Mouse (Mus musculus) left cerebral cortex, adult 2 months (tissue): ENCODE data around the gene Dram1. TPM values are rescaled to one million over a fixed set of nuclear protein-coding genes. Genes with fewer than 3 reads are reported as not detected.

Experiments
- DNase-seq, 2 experiments: peaks; one replicate each; pipeline ENCODE4 v3.0.0; 2021 to 2022; ENCODE audit warnings: low spot score in 2 of 2, mixed read lengths in 1 of 2; ENCODE audit errors: extremely low spot score in 1 of 2
- H3K27ac ChIP-seq: fragments of 200-600 bp; 2 replicates; pipeline ENCODE4 v1.8.1; 2022
- H3K4me3 ChIP-seq: fragments of 200-600 bp; 2 replicates; pipeline ENCODE4 v1.8.1; 2022
- CTCF ChIP-seq: fragments of 200-600 bp; IDR thresholded peaks from 2 replicates; pipeline ENCODE4 v1.8.1; 2022; ENCODE audit warnings: antibody characterized with exemption, mild to moderate bottlenecking, moderate library complexity
- intact Hi-C: fragments of 180-260 bp; cut with DNase I; formaldehyde crosslinking; loops from one replicate; pipeline ENCODE4 v1.15.1; 2025
- long read RNA-seq, 2 experiments: library from polyadenylated mRNA; stranded (forward); transcript quantifications; one replicate each; pipeline ENCODE4 v2.0.0; 2021; ENCODE audit warnings: borderline mapping rate in 2 of 2
- total RNA-seq, 2 experiments: library from RNA; stranded (reverse); gene quantifications; 2 replicates each; pipeline ENCODE4 v1.2.3; 2021

The Dram1 gene
- 1 to 10 TPM; 1.1 to 1.2 TPM for total RNA-seq
- long read RNA-seq, experiment 1 = 0 reads
- long read RNA-seq, experiment 2, partial matches to known transcripts = 0 of 2 reads
- long read RNA-seq, experiment 2, other reads (novel, unspliced or antisense) = 2 of 2 reads

DNA sequence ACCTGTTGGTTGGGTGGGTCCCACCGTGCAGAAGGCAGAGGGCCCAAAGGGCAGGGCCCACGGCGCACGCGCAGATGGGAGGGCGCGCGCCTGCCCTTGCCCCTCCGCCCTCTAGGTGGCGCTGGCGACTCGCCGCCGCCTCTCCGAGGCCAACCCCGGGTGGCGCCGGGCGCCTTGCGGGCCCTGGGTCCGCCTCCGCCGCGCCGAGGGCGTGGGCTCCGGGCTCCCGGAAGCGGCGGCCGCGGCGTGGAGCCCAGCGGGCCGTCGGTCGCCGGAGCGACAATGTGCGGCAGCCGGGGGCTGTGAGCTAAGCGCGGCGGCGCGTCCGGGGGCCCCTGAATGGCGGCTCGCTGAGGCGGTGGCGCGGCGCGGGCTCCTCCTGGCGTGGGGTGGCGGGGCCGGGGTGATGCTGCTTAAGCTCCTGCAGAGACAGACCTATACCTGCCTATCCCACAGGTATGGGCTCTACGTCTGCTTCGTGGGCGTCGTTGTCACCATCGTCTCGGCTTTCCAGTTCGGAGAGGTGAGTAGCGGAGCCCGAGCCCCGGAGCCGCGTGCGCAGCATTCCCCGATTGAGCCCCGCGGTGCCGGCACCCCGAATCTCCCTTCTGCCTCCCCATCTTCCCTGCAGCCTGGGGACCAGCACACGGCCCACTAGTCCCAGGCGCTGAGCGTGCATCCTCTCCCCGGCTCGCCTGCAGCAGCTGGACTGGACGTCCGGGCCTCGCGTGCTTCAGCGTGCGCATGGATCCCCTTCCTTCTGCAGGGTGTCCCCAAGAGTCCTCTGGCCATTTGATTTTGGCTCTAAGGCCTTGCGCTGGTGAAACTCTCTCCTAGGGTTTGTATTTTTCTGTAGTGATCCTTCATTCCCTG, at the start of gene Dram1, which contains the start of gene Gnptab:
TSS of gene Dram1 (minus strand) at position 68 of the 873 bp plus-strand sequence.
TSS of gene Gnptab (plus strand) at position 120 of the 873 bp plus-strand sequence.
- peak; percentile 90 for TF ChIP-seq CTCF
- intact Hi-C loops = loop anchor here (1.0 to 2.0 kb wide), 4 partner anchors 43 to 352 kb away; partner anchors contain the start of gene Arl1
- Histone ChIP-seq H3K4me3 (peak within 1 kb of the TSS; percentile 95), H3K27ac (peak within 1 kb of the TSS; percentile 92)
- peak; percentile 85 to 95 for DNase-seq

DNA sequence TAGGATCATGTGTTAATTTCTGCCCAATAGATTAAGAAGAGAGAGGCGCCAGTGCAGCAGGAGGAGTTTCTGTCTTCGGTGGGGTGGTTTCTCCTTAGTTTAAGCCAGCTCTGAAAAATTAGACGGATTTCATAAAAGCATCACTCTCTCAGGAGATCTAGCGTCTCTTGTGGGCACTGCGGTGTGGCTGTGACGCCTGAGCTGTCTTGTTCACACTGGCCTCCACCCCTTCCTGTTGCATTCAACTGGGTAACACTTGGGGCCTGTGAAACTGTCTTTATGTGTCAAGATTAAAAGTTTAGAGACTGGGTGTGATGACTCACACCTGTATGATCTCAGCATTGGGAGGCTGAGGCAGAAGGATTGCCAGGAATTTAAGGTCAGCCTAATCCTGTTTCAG, 49.1 kb upstream of the Dram1 start:
- no peak for DNase-seq
- intact Hi-C loops = no loop called here
- no peak overlapping the region for H3K4me3 ChIP-seq
- TF ChIP-seq CTCF = no peak
- no peak overlapping the region for H3K27ac ChIP-seq

DNA sequence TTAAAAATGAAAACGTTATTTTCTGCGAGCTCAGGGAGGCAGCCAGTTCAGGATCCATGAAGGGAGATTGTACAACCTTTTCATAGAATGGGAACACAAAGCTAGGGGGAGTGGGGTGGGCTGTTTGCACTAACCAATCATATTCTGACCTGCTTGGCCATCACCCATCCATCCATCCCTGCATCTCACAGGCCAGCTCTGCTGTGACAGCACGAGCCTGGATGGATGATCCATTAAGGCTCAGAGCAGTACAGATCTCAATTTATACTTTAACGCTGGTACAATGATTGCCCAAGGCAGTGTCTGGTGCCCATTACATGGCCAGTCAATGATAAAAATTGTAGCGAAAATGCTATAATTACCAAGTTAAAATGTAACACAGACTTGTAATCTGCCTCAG, 48.0 kb upstream of the Dram1 start:
- no peak overlapping the region for H3K27ac ChIP-seq
- no peak for DNase-seq
- no peak for TF ChIP-seq CTCF
- intact Hi-C loops = loop anchor here (1.0 kb wide), 1 partner anchor 48 kb away; the partner anchor contains the start of genes Dram1 and Gnptab
- no peak overlapping the region for H3K4me3 ChIP-seq

DNA sequence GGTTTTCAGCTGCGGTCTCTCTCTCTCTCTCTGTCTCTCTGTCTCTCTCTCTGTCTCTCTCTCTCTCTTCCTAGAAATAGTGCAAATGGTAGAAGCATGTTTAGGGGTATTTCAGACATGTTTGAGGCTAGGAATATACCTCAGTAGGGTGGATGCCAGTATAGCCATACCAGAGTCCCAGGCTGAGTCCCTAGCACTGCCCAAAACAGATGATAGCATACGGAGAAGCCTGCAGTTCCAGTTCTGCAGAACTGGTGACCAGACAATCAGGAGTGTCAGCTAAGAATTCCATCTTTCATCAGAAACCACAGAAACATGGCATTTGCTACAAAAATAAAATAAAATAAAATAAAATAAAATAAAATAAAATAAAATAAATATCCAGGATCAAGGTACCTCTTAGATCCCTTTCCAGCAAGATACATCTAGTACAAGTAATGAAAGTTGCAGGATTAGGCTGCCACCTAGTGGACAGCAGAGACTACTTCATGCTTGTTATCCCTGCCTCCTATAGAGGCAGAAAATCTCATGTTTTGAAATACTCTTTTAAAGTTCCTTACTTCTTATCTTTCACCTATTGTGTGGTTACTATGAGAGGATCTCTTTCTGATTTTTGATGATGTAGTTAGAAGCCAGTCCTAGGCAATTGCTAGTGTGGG, 47.4 kb upstream of the Dram1 start:
- DNase-seq = peak; percentile 45 to 51
- no peak overlapping the region for H3K4me3 ChIP-seq
- intact Hi-C loops = loop anchor here (1.0 kb wide), 1 partner anchor 47 kb away; the partner anchor contains the start of genes Dram1 and Gnptab
- H3K27ac ChIP-seq = no peak overlapping the region
- TF ChIP-seq CTCF = peak; percentile 94

DNA sequence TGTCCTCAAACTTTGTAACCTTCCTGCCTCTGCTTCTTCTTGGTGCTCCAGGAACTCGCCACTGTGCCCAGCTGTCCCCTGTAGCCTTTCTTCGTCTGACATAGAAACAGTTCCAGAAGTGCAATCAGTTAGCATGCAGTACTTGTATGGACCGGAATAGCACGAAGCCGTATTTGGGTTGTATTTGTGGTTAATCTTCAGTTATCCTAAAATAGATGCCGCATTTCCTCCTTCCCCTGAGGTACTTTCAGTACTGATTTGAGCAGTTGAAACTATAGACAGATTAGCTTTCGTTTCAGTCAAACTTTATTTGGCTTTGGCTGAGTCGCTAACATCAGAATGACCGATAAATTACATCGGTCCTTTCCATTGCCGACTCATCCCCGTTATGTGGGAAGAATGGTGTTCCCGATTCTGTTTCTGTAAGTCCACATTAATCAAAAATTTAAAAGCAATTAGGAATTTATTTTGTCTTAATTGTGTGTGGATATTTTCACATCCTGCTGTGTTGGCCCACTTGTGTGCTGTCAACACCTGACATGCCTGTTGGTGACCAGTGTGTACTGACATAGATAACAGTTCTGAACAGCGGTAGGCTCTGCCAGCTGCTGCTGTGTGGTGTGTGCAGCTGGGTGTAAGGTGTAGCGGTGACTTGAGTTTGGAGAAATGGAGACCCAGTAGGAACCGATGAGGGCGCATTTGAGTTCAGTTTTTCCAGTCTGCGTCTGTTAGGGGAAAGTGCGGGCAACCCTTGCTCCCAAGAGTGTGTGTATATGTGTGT, 42.0 kb upstream of the Dram1 start:
- no peak for TF ChIP-seq CTCF
- H3K4me3 ChIP-seq = no peak overlapping the region
- H3K27ac ChIP-seq = no peak overlapping the region
- intact Hi-C loops = no loop called here
- no peak for DNase-seq

DNA sequence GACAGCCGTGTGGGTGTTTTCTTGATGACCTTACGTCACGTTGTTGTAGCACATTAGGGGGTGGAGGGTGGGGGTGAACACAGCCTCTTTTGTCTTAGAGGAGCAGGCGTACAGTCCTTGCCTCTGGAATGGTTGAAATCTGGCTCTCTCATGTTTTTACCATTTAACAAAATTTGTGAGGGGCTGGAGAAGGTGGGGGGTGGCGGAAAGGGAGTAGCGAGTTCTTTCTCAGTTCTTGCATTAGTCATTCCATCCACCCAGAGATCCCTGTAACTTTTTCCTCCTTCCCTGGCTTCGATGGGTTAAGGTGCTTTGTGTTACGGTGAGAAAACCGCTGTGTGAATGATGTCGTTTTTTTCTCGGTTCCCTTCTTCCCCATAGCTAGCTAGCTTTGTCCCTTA, 41.3 kb upstream of the Dram1 start:
- DNase-seq = no peak
- no peak for TF ChIP-seq CTCF
- intact Hi-C loops = no loop called here
- Histone ChIP-seq H3K4me3 (no peak overlapping the region), H3K27ac (no peak overlapping the region)

DNA sequence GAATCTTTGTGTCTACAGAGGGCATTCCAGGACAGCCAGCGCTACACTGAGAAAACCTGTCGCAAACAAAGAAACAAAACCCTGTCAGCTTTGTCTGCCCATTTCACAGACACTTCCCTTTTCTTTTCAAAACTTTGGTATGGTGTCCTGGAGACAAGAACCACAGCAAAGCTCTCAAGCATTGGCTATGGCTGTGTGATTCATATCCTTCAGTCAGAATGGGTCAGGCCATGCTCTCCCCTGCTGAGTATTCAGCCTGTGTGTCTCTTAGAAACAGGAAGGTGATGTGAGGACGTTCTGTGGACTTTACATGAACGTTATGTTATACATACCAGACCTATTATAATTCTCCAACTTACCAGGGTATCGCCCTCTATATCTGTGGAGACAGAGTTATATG, 38.8 kb upstream of the Dram1 start:
- no peak overlapping the region for H3K27ac ChIP-seq
- intact Hi-C loops = no loop called here
- H3K4me3 ChIP-seq = no peak overlapping the region
- no peak for TF ChIP-seq CTCF
- no peak for DNase-seq

DNA sequence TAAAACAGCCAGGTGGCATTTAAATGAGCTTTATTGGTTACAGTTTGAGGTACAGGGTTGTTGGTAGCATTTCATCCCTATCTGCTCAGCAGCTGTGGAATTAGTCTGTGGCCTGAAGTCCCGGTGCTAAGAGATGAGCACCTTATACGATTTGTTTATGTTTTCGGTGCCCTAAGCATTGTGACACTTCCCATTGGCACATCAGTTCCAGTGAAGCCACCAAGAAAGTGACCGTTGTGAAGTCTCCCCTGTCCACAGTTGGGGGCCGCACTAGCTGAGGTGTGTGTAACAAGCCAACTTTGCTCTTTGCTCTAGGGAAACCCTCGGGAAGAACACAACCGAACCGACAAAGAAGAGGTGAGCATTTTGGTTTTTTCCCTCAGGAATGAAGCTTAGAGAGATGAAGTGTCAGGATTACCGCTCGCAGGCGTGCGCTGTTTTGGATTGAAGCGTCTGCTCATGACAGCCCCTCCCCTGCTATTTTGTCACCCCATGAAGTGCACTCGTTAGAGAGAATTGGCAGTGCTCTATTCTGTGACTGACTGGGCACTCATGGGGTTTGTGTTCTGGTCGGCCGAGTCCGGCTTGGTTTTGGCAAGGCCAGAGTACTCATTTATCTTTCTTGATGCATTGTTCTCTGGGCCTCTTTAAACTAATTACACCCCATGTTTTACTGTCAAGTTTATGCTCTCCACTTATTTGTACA, 33.6 kb upstream of the Dram1 start:
- no peak overlapping the region for H3K4me3 ChIP-seq
- no peak for TF ChIP-seq CTCF
- no peak overlapping the region for H3K27ac ChIP-seq
- DNase-seq = no peak
- intact Hi-C loops = no loop called here

DNA sequence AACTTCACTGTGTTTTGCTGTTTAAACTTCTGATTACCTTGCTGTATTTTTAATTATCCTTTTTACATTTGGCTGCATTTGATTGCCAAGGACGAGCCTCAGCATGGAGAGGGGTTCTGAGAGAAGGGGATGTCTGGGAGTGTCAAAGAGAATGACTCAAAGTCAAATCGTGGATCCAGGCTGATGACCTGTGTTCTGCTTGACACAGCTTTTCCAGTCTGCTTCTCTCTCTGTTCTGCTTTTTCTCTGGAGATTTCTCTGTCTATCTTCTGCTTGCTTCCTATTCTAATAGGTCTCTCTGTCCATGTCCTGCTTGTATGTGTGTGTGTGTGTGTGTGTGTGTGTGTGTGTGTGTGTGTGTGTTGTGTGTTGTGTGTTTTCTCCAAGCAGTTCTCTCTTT, 30.9 kb upstream of the Dram1 start:
- H3K4me3 ChIP-seq = no peak overlapping the region
- DNase-seq = no peak
- intact Hi-C loops = no loop called here
- H3K27ac ChIP-seq = no peak overlapping the region
- no peak for TF ChIP-seq CTCF

DNA sequence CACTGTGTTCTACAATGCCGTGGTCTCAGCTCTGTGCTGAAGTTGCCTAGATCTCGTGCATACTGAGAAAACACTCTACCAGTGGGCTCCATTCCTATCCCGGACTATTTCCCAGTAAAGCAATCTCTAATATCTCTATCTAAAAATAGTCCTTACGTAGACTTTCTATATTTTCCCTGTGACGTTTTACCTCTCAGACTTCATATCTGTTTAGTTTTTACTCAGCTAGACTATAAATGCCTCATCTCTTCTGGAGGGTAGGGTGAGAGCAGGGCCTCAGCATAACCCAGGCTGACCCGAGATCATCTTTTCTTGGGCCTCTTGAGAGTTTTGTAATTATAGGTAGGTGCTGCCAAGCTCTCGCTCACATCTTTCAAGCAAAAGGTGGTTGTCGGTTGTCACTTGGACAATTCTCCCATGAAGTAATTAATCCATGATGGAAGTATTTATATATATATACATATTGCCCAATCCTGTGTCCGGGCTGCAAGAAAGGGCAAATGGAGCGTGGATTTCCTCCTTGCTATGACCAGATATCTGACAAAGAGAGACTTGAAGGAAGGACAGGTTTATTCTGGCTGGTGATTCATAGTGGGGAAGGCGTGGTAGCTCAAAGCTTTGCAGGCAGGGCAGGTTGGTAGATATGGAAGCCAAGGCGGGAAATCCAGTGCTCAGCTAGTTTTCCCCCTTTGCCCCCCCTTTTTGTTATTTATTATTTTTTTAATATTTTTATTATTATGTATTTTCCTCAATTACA, 29.2 kb upstream of the Dram1 start:
- no peak for TF ChIP-seq CTCF
- H3K4me3 ChIP-seq = no peak overlapping the region
- no peak for DNase-seq
- intact Hi-C loops = no loop called here
- H3K27ac ChIP-seq = no peak overlapping the region

DNA sequence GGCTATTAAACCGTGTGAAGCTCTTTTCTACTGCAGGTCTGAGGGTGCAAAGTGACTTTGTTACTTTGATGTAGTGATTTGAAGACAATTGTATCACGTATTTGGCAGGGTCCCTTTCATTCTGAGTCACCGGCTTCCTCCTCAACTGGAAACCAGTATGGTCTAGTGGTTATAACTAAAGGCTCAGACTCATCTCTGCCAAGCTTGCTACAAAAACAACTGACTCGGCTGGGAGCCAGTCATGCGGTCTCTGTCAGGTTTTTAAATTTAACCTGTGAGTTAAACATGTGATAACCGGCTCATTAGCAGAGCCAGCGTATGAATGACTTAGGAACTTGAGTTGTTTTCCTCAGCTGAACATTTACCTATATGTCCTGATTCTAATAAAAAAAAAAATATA, 26.9 kb upstream of the Dram1 start:
- Histone ChIP-seq H3K4me3 (no peak overlapping the region), H3K27ac (no peak overlapping the region)
- intact Hi-C loops = no loop called here
- no peak for TF ChIP-seq CTCF
- no peak for DNase-seq
